Mouse (Mus musculus): ENCODE measurements around the gene Cfap97.

Cfap97 gene

DNA sequence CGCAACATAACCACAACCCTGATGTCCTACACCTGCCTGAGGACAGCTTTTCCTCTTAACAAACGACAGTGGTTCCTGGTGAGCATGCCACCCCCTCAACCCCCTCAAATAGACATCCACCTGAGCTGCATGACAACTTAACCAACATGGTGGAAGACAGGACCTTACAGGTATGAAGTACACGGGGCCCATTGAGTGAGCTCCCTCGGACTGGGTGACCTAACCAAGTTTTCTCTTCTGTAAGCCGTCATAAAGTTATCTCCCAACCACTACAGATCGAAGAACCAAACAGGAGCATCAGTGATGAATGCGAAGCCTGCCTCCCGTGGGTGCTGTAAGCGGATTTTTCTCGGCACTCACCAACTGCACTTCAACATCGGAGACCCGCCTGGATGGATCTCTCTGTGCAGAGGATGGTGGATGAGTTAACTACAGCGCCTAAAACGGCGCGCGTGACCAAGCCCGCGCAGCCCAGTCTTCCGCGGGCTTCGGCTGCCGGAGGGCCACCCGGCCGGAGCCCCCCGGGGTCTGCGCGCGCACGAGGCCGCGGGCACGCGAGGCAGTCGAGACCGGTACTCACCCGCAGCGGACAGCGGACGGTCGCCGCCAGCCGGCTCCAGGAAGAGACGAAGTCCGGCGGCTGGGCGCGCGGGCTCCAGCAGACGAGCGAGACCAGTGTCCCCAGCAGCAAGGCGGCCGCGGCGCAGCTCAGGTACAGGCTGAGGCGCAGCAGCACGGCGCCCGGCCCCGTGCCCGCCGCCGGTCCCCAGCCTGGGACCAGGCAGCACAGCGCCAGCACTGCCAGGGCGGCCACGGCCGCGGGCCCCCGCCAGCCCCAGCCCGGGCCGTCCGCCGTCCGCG is at the start of gene Cfap97:
Gene Cfap97 (plus strand): TSS at position 570 of the 861 bp plus-strand sequence.
- under 1% methylated on average over 75 of the region's 75 CpGs for WGBS

DNA sequence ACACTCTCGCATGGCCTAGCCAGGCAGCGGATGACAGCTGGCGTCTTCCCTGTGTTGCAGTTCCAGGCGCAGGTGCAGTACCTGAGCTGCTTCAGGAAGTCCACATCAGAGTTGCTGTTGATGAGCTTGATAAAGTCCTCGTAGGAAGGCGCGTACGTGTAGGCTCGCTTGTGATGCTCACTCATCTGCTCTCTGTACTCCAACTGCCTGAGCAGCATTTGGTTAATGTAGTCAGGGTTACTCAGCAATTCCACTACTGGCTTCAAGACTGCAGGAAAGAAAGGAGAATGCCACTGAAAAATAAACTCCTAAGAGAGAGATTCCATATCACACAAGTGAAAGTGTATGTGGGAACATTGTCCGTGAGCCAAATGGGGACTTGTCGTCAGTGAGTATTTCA is 48.1 kb upstream of the Cfap97 start:
- 74% methylated on average over 11 of the region's 11 CpGs for WGBS

DNA sequence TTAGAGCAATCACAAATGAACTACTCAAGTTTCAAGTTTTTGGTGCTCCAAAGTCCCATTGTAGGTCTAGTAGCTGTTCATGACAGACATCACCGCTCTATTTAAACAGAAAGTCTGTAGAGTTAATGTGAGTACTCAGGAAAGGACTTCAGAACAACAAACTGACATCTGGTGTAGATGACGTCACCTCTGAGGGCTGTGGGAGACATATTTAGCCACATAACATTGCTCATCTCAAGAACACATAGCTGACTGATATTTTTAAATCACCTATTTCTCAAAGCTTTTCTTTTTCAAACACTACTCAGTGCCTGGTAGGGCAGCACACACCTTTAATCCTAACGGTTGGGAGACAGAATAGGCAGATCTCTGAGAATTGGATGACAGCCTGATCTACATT is 34.4 kb upstream of the Cfap97 start:
- 54% methylated on average over 3 of the region's 3 CpGs for WGBS

DNA sequence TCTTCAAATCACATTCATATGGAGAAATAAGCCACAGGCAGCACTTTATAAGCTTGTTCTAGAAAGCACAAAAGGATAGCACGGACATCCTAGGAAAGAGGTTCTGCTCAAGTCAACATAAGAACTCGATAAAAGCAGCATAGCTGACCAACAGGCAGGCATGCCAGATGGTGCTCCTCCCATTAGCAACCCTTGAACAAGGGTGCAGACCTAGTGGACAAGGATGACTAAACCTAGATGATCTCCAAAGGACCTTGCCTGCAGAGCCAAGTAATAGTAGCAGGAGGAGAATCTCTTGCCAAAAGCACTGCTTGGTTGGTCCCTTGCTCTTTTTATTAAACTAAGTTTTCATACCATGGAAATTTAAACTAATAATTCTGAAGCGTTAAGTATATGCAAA is 32.4 kb upstream of the Cfap97 start:
- 94% methylated on average over 3 of the region's 3 CpGs for WGBS

DNA sequence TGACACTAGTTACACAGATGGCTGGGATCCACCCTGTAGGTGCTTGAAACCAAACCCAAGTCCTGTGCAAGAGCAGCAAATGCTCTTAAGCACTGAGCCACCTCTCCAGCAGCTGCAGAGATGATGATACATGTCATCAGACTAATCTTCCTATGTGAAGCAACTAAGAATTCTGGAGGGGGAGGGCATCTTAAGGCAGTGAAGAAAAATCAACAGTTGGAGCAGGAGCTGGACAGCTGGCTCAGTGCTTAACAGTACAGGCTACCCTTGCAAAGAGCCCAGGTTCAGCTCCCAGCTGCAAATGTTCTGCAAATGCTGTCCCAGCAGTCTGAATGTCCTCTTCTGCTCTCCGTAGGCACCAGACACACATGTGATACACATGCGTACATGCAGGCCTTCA is 29.1 kb upstream of the Cfap97 start:
- WGBS = 92% methylated on average over 2 of the region's 2 CpGs

DNA sequence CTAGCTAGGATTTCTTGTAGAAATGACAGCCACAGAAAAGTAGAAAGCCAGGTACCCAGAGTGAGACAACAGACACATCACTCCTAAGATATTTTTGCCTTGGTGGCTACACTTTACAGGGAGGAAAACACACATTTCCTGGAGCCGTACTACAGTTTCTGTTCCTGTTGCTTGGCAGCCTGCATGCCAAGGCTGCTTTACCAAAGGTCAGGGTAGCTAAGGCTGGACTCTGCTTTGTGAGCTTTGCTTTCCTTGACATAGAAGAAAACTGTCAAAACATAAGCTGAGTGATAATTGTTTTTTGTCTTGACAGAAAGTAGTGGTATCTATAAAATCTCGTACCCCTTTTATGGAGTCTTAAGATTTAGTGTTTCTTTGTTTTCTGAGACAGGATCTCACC is 21.1 kb upstream of the Cfap97 start:
- 71% methylated on average over 2 of the region's 2 CpGs for WGBS

DNA sequence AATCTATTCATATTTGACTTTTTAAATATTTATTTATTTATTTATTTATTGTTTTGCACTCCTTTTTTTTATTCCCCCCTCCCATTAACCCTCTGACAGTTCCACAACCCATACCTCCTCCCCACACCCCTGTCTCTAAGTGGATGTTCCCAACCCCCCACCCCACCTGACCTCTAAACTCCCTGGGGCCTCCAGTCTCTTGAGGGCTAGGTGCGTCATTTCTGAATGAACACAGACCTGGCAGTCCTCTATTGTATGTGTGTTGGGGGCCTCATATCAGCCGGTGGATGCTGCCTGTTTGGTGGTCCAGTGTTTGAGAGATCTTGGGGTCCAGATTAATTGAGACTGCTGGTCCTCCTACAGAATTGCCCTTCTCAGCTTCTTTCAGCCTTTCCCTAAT is 16.0 kb upstream of the Cfap97 start:
- 96% methylated on average over 2 of the region's 2 CpGs for WGBS

DNA sequence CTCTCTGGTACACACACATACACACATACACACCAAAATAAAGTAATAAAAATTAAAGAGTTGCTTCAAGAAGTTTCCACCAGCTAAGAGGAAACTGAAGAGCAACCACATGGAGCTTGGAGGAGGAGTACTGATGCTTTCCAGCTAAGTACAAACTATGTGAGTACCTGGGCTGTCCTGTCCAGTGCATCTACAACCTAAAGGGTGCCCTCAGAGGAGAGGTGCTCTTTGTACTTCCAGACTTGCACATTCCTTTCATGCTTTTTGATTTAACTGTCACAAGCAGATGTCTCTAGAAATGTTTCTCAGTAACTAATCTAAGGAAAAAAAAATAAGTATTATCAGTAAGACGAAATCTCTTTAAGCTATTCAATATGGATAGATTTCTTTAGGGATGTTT is 14.2 kb upstream of the Cfap97 start:
- WGBS = 72% methylated on average over 1 of the region's 1 CpGs

DNA sequence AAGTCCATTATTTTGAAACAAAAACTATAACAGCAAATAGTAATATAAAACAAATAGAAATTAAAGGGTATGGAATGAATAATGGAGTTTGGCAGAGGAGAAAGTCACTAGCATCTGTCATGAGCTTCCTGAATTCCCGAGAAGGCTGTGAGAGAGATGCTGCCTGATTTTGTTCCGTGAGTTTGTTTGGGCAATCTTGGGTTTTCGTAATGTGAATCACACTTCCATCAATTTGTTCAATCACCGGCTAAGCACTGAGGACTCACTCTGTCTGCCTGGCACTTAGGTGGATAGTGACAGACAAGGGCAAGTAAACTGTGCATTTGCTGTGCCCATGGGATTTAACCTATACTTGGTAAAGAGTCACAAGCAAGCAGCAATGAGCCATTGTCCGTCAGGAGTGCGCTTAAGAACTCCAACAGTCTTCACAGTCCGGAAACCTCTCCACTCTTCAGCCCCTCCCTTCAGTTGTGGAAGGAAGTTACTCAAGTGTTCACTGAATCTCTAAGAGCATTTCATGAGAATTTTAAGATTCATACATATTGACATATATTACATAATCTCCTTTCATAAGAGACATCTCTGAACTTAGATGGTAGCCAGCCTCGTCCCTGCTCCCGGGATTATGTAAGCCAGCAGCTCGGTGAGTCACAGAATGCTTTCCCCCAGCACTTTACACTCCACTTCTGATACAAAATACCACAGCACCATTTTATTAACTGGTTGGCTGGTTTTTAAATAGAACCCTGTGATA is 13.6 kb upstream of the Cfap97 start:
- WGBS = 49% methylated on average over 10 of the region's 10 CpGs

DNA sequence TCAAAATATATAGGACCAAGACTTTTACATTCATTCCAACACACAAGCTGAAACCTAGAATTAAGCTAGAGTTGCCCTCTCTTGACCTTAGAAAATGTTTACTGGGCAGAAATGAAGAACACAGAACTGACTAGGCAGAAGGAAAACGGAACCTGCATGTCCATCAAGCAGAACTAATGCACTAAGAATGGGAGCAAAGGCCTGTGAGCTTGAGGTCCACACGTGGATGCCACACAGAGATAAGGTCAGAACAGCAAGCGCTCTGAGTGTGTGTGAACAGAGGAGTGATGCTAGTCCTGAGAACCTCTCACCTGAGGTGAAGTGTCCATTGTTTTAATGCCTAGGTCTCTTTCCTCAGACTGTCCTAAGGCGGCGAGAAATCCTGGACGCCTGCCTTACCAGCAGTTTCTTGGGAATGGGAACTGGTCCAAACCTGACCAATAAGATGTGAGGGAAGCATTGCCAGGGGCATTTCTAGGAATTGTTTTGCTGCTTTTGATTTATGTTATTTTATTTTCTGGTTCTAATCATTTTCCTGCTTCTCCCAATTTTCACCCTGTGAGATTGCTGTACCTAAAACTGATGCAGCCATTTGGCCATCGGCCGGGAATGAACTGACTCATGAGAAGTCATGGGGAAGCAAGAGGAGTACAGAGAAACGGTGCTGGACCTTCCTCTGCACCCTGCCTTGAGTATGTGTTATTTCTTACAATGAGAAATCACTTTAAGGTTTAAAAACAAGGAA is 11.0 kb upstream of the Cfap97 start:
- WGBS = 75% methylated on average over 9 of the region's 9 CpGs

DNA sequence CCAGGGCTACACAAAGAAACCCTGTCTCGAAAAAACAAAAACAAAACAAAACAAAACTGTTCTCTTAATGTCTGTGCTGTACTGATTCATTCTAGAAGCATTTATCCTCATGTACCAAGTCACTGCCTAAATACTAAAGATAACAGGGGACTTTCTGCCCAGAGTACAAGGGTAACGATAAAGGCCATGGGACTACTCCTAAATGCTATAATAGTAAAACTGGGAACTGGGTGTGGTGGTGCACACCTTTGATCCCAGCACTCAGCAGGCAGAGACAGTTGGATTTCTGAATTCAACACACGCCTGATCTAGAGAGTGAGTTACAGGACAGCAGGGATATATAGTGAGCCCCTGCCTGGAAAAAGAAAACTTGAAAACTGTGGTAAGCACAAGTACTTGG is 9.9 kb upstream of the Cfap97 start:
- WGBS = 93% methylated on average over 3 of the region's 3 CpGs

DNA sequence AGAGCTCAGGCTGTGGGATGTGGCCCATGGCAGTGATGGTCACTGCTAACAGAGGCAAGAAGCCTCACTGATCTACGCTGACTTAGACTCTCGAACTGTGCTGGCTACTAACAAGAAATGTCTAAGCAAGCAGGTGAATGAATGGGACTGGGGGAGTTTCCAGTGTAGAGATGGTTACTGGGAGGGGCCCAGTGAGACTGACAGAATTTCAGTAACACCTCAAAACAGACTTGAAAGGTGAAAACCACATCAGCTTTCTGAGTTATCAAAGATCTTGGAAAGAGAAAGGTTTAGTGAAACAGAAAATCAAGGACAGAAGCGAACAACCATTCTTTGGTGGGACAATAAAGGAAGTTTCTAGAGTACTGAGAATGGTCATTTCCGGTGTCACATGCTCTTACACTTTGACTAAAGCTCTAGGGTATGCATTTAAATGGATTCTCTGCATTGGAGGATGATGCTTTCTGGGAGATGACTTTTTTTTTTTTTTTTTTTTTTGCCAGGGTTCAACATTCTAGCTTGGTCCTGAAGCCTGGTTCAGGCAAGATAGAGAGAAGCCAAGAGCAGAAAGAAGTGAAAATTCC is 9.0 kb upstream of the Cfap97 start:
- WGBS = 95% methylated on average over 4 of the region's 4 CpGs

DNA sequence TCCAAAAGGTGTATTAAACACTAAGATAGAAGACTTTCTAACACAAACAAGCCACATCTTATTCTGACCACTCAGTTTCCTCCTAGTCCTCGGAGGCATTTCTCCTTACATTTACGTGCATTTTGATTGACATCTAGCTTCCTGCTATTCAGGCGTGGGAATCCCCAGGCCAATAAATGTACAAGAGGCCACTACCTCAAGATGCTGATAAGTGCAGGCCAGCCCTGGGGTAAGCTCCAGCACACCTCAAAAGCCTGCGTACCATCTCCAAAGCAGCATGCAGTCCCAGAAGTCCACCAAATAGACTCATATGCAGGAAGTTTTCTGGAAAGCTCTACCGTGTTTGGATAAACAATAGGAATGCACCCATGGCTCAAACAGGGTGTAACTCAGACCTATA is 8.1 kb upstream of the Cfap97 start:
- 83% methylated on average over 5 of the region's 5 CpGs for WGBS

DNA sequence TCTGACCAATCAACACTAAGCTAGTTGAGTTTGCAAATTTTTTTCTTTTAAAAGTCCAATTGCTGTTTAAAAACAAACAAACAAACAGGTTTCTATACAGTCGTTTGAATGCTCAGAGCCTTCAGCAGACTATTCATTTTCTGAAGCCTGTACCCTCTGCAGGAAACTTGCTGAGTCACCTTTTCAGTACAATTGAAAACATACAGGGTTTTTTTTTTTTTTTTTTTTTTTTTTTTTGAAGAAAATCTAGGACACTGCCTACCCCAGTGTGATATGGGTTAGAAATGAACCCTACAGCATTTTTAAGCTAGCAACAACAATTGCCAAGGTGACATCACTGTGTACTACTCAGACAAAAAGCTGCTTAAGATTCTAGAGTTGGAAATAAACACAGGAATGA is 7.6 kb upstream of the Cfap97 start:
- 25% methylated on average over 1 of the region's 1 CpGs for WGBS

DNA sequence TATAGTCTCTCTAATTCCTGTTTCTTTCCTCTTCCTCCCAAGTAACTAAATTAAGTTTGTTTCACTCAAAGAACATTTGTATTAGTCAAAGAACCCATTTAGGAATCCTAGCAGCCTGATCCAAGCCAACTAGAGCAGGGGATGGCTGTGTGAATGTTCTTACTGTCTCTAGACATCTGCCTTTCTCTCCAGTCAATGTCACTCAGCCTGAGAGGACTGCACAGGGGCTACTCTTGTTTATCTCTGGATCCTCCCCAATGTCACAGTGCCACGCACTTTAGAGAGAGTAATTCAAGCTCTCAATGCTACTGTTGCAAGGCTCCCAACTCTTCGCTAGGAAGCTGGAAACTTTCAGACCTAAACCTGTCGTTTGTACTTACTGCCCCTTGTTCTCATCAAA is 5.4 kb upstream of the Cfap97 start:
- WGBS = 49% methylated on average over 3 of the region's 3 CpGs

DNA sequence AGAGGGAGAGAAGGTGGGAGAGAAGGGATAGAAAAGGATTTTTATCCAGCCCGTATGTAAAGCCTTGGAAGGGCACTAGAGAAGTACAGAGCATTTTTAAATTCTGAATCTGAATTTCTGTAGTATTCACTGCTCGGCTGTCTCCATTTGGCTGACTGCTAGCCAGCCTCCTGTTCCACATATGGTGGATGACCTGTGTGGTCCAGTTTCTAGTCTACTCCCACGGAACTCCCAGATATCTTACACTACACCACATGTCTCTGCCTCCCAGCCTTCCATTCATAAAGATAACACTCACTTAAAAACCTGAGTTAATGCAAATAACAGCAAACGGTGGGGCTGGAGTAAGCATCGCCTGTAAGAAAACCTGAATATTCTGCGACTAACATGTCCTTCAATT is 2.3 kb upstream of the Cfap97 start:
- 70% methylated on average over 6 of the region's 6 CpGs for WGBS

DNA sequence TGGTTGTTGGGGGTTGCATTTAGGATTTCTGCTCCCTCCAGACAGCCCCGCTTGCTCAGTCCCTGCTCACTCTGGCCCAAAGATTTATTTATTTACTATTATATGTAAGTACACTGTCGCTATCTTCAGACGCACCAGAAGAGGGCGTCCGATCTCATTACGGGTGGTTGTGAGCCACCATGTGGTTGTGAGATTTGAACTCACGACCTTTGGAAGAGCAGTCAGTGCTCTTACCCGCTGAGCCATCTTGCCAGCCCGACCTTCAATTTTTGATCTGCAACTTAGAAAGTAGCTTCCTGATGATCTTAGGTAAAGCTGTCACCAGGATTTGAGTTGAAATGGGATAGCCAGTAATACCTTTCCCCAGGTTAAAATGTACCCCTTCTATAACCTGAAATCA is 1.8 kb upstream of the Cfap97 start:
- whole genome bisulfite sequencing = 68% methylated on average over 9 of the region's 9 CpGs

DNA sequence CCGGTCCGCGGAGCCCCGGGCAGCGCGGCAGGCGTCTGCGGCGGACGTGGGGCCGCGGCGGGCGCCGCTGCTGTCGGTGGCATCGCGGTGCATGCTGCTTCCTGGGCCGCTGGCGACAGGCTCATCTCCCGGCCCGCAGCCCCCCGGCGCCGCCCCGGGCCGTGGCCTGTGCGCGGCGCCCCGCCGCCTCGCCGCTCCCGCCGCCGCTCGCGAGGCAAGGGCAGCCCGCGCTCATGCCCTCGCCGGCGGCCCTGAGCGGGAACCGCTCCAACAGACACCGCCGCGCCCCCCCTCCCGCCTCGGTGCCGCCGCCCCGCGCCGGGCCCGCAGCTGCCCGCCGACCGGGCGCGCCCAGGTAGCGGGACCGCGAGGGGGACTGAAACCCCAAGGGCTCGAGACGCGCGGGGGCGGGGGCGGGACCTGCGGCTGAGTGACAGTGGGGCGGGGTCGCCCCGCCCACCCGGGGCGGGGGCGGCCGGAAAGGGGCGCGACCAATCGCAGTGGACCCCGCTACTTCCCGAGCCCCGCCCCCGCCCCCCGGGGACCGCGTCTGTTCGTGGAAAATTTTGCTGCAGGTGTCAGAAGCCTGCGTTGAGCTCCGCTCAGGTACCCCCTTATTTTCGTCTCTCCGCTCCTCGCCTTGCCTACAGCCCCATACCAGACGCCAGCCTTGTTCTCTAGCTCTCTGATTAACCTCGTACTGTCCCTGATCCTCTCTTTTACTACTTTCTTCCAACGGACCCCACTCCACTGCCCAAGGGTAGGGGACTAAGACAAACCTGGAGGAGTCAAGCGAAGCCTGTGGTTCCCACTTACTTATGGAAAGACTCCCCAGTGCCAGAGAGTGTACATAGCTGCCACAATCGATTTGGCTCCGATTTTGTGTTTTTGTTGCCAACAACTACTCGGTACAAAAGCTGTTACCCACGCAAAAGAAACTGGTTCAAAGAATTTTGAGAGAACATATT is 777 bp downstream of the Cfap97 start, which contains the start of gene Snx25:
Gene Snx25 (minus strand): TSS at position 96 of the 968 bp plus-strand sequence.
- WGBS = 2% methylated on average over 100 of the region's 103 CpGs

DNA sequence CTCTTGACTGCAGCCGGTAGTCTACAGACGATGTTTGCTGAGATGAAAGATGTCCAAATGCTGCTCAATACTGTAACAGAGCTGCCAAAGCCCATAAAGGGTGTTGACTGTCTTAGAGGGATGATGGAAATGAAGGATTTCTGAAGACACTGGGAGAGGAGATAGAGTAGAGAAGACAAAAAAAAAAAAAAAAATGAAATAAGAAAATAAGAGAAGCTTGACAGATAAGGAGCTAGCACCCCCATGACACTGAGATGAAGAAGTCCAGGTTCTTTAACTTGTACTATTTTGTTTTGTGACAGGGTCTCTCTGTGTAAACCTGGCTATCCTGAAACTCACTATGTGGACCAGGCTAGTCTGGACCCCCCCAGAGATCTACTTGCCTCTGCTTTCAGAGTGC is 1.5 kb downstream of the Cfap97 start:
- WGBS = 2% methylated on average over 2 of the region's 2 CpGs

DNA sequence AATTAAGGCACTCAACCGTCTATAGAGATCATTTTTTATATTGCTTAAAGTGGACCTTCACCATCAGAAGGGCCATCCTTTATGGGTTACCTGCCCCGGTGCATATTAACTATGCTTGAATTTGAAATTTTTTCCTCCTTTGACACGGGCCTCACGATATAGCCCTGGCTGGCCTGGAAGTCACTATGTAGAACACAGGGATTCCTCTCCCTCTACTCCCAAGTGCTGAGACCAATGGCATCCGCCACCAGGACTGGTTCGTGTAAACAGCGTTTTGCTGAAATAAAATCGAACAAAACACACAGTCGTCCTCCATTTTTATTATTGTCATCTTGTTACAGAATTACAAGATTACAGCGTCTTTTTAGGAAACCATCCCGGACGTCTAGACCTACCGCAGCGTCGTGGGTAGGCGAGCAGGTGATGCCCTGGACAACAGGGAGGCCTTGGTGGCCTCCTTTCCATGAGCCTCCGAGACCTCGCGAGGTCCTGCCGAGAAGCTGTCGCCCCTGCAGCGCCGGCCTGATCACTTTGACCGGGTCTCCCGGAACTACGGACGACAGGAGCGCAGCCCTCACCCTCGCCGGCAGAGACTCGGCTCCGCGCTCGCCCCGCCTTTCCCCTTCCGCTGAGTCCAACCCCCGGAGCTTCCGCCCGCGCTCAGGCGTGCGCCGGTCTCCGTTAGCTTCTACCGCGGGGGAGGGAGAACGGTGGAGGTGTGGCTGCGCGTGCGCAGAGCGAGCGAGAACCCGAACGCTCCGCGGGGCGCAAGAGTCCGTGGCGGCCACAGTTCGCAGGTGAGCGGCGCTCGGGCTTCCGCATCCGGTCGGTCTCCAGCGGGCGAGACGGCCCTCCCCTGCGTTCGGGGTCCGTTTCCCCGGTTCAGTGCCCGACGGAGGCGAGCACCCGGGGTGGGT is 11.6 kb downstream of the Cfap97 start:
- WGBS = 1% methylated on average over 77 of the region's 77 CpGs
